Mouse (Mus musculus): ENCODE data around the gene Trim41.

DNA sequence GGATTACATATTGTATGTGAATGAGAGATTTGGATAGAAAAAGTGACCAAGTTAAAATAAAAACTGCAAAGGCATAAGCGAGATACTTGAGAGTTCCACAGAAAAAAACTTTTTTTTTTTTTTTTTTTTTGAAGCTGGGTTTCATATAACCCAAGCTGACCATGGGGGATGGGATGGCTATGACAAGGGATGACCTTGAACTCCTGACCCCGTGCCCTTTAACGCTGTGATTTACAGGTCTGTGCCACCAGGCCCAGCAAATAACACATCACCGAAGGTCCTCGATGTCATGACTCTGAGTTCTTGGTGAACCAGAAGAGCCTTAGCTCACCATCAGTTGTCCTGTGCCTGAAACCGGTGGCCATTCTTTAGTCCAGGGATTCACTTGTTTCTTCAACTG, 18.8 kb upstream of the Trim41 start:
- TF ChIP-seq TAL1 (conservative IDR thresholded peaks at IDR 0.05; ENCODE audit: low read depth, low read length) (no peak), CTCF (IDR thresholded peaks at IDR 0.05; ENCODE audit: low read depth, low read length) (no peak), GATA1 (IDR thresholded peaks at IDR 0.05; ENCODE audit: borderline replicate concordance, low read length) (no peak)
